Mouse (Mus musculus) cortical plate, adult 2 months (tissue): ENCODE results near the gene Rin2. TPM values are rescaled to one million over a fixed set of nuclear protein-coding genes. Genes with fewer than 3 reads are reported as not detected.
A peak's percentile ranks its signal among the peaks of the same experiment; 100 is the strongest.

Experiments
- H3K27ac ChIP-seq: fragments of 200-500 bp; 2 replicates; pipeline ENCODE4 v1.5.1; 2012; ENCODE audit warnings: low read length, control low read depth, inconsistent platforms; ENCODE audit not compliant: insufficient read depth
- H3K4me1 ChIP-seq: fragments of 200-500 bp; 2 replicates; pipeline ENCODE4 v1.6.1; 2011; ENCODE audit warnings: low read length; ENCODE audit not compliant: control insufficient read depth, insufficient read depth
- H3K4me3 ChIP-seq: fragments of 200-500 bp; 2 replicates; pipeline ENCODE4 v1.5.1; 2011; ENCODE audit warnings: mild to moderate bottlenecking, low read length, control low read depth; ENCODE audit not compliant: insufficient read depth
- CTCF ChIP-seq: fragments of 200-500 bp; IDR thresholded peaks from 2 replicates; pipeline ENCODE4 v1.5.1; 2011; ENCODE audit warnings: mild to moderate bottlenecking, control low read depth, low read length; ENCODE audit not compliant: insufficient read depth; ENCODE audit errors: extremely low read depth
- POLR2A ChIP-seq: fragments of 200-500 bp; IDR thresholded peaks from 2 replicates; pipeline ENCODE4 v1.6.1; 2011; ENCODE audit warnings: mild to moderate bottlenecking, low read length, control low read depth; ENCODE audit not compliant: insufficient read depth; ENCODE audit errors: extremely low read depth
- polyA plus RNA-seq: library from polyadenylated mRNA; depleted of rRNA; stranded (reverse); fragments of >200 nt; gene quantifications from 2 replicates; pipeline ENCODE4 v1.2.3, GENCODE M21; 2012

The Rin2 gene
- polyA plus RNA-seq, 1 experiment, result 16.9 TPM

- TF ChIP-seq POLR2A, result no peak
- TF ChIP-seq CTCF, result no peak
Observed at GRCm38 (mm10) chr2:145829231-145829630, 154.2 kb downstream of the Rin2 start.

DNA sequence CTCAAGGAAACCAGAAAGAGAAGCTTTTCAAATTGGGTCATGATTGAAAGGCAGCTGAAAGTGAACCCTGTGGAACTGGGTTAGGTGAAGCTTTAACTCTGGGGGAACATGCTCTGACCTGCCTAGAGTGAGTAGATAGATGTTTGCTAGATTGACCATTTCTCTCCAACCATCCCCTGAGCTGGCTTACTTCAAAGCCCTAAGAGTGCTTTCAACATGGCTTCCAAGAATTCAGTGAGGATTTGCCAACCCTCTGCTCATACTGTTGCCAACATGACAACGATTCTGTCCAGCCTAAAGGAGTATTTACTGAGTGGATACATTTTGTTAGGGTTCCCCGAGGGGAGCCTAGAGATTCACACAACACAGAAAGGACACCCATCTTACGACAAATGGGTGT, 155.4 kb downstream of the Rin2 start:
- TF ChIP-seq CTCF, result no peak
- TF ChIP-seq POLR2A, result no peak
- Histone ChIP-seq H3K4me3 (no peak overlapping the region), H3K27ac (no peak overlapping the region), H3K4me1 (peaks cover 5% of the 10 kb centered on the region)

More at GRCm38 (mm10) chr2:145829231-145829630, 154.2 kb downstream of the Rin2 start:
- H3K4me3 ChIP-seq, result no peak overlapping the region
- H3K27ac ChIP-seq, result no peak overlapping the region
- peaks cover 5% of the 10 kb centered on the region for H3K4me1 ChIP-seq

GRCm38 (mm10) chr2:145831949-145832835, 157.2 kb downstream of the Rin2 start:
- peak overlapping the region; percentile 30 for H3K27ac ChIP-seq
- TF ChIP-seq CTCF (no peak), POLR2A (peak; percentile 41; the same call in 1 of the 2 replicates)
- 0 out of 2 replicates have a peak overlapping the region, but pooled peaks have one; percentile 3 for H3K4me3 ChIP-seq
- H3K4me1 ChIP-seq, result peaks cover 5% of the 10 kb centered on the region

- H3K27ac ChIP-seq, result no peak overlapping the region
Observed at GRCm38 (mm10) chr2:145832836-145833221, 157.8 kb downstream of the Rin2 start.

GRCm38 (mm10) chr2:145833341-145833740, 158.3 kb downstream of the Rin2 start:
- Histone ChIP-seq H3K4me3 (no peak overlapping the region), H3K27ac (0 out of 2 replicates have a peak overlapping the region, but pooled peaks have one; percentile 27), H3K4me1 (peaks cover 5% of the 10 kb centered on the region)
- TF ChIP-seq CTCF (no peak), POLR2A (no peak)

More at GRCm38 (mm10) chr2:145832836-145833221, 157.8 kb downstream of the Rin2 start:
- Histone ChIP-seq H3K4me1 (peaks cover 5% of the 10 kb centered on the region), H3K4me3 (no peak overlapping the region)
- no peak for TF ChIP-seq CTCF
- TF ChIP-seq POLR2A, result no peak

GRCm38 (mm10) chr2:145835920-145836319, 160.9 kb downstream of the Rin2 start:
- no peak overlapping the region for H3K4me3 ChIP-seq
- no peak for TF ChIP-seq CTCF
- TF ChIP-seq POLR2A, result no peak
- H3K27ac ChIP-seq, result no peak overlapping the region
- peaks cover 5% of the 10 kb centered on the region for H3K4me1 ChIP-seq

DNA sequence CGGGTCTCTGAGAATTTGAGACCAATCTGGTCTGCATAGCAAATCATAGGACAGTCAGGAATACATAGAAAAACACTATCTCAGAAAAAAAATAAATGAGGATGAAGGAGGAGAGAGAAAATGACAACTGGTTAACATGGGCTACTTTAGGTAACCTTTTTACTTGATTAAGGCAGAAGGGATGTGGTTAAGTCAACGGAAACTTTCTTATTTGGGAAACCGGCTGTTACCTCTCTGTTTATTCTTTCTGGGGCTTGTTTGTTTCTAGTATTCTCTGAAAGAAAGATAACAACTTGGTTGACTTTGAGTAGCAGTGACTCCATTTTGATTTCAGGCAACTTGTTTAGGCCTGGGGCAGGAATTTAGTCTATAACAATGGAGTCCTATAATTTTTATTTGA, 163.7 kb downstream of the Rin2 start:
- TF ChIP-seq POLR2A (no peak), CTCF (no peak)
- no peaks in the 10 kb centered on the region; the same call in 1 of the 2 replicates for H3K4me1 ChIP-seq
- no peak overlapping the region for H3K4me3 ChIP-seq
- H3K27ac ChIP-seq, result no peak overlapping the region

- TF ChIP-seq POLR2A, result no peak
- TF ChIP-seq CTCF, result no peak
- Histone ChIP-seq H3K4me1 (no peaks in the 10 kb centered on the region), H3K4me3 (no peak overlapping the region), H3K27ac (no peak overlapping the region)
Observed at GRCm38 (mm10) chr2:145839565-145840315, 164.7 kb downstream of the Rin2 start.

GRCm38 (mm10) chr2:145840320-145840719, 165.3 kb downstream of the Rin2 start:
- H3K4me1 ChIP-seq, result no peaks in the 10 kb centered on the region
- H3K27ac ChIP-seq, result no peak overlapping the region
- no peak overlapping the region for H3K4me3 ChIP-seq
- TF ChIP-seq POLR2A, result no peak
